Mouse (Mus musculus): ENCODE measurements around the gene Med10.
A peak's percentile ranks its signal among the peaks of the same experiment; 100 is the strongest.

Med10 gene

GRCm38 (mm10) chr13:69802095-69802494 is at the start of gene Med10:
Med10 (plus strand) TSS chr13:69802395.
- DNase-seq, result no peak

- DNase-seq, result no peak
Measured at GRCm38 (mm10) chr13:69752875-69753274, 49.3 kb upstream of the Med10 start.

DNA sequence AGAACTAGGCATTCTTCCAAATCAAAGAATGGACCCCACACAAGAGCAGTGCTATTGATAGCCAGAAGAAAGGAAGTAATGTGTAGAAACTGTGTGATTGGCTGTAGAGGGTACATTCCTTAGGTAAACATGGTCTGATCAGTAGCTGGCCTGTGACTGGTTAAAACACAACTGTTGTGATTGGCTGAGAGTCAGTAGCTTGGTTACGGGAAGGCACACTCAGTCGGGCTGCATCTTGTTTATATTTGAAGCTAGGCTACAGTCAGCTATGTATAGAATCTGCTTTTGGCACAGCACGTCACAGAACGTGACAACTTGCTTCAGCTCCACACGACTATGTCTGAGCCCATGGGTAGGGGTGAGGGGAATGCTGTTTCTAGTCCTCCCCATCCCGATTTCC is 43.2 kb upstream of the Med10 start:
- no peak for DNase-seq

DNA sequence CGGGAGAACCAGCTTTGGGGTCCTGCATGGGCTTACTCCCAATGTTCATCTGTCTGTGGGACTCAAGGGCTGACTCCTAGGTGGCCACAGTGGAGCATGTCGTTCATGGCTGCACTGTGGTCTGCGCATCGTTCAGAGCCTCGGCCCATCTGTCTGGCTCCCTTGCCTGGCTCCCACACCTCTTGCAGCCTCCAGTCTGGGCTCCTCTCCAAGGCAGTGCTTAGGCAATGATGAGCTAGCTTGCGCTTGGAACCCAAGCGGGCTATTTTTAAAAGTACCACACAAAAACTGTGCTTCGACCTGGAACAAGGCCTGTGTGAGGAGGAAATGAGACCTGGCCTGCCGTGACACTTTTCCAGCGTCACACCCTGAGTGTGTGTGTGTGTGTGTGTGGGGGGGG is 40.8 kb upstream of the Med10 start:
- no peak for DNase-seq

- DNase-seq, result no peak
Measured at GRCm38 (mm10) chr13:69764646-69765045, 37.5 kb upstream of the Med10 start.

DNA sequence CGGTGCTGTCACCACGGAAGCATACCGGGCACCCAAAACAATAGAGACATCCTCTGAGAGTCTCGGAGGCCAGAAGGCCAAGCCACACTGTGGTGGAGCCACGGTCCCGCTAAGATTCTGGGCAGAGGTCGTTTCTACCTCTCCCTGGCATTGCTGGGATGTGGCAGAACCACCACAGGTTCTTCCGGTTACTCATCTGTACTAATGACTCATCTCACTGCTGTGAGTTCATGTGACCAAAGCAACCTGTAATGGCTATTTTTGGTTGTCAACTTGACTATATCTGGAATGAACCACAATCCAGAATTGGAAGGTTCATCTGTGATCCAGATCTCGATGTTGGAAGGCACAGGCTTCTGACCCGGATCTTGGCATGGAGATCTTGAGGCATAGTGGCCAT is 34.0 kb upstream of the Med10 start:
- DNase-seq, result no peak

DNA sequence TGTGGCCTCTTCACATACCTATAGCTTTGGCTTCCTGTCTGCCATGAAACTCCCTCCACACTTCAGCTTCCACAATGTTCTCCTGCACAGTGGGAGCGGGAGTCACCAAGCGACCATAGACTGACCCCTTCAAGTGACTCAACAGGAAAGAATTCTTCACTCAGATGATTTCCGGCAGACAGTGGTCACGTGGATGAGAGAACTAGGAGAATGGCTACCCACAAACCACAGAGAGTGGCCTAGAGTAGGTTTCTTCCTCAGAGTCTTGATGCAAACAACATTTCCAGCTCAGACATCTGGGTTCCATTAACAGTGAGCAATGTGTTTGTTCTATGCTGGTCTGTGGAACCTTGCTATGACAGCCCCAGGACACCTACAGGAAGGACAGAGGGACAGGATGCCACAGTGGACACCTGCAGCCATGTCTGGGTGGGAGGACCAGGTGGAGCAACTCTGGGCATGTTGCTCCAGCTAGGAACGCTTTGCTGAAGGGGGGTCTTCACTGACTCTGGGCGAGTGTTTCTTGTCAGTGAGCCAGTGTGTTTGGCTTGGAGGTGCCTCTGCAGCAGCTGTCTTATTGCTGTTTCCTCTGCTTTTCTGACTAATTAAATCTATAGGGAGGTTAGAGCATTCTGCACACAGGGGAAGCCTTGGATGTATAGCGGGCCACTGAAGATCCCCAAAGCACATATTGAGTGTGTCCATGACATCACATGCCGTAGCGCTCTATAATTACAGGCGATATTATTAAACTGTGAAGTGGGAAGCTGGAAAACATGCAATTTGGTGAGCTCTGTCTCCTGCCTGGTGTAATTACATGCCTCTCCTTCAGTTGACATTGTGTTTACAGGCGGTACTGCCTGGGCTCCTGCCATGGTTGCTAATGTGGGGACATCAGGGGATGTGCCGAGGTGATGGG is 31.4 kb upstream of the Med10 start:
- DNase-seq, result no peak

DNA sequence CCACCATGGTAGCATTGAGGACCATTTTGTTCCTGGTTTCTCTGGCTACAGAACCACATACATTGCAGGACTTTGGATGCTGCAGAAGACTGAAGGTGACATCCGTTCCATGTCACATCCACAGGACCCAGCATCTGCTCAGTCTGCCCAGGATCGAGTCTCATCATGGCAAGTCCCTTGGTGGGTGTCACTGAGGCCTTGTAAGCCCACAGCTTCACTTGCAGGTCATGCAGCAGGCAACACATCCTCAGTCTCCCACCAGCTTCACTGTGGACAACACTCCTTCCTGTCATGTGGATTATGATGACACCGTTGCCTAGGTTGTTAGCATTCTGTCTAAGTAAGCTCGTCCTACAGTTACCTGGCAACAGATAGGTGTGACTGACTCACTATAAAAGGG is 29.8 kb upstream of the Med10 start:
- DNase-seq, result no peak

DNA sequence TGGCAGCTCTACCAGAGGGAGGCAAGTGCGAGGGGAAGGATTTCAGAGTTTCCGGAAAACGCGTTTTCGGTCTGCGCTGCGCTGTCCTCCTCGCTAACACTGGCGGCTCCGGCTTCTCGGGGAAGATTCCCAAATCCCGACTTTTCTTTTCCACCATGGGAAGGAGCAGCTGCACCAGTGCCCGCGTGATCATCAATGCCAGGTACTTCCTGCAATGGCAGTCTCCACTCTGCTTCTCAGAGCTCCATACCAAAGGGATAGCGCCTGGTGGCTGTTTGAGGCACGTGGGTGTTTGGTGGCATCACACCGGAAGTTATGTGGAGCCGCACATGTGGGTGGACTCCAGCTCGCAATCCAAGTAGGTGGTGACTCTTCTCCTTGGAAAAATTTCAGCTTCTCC is 24.0 kb upstream of the Med10 start:
- DNase-seq, result no peak

DNA sequence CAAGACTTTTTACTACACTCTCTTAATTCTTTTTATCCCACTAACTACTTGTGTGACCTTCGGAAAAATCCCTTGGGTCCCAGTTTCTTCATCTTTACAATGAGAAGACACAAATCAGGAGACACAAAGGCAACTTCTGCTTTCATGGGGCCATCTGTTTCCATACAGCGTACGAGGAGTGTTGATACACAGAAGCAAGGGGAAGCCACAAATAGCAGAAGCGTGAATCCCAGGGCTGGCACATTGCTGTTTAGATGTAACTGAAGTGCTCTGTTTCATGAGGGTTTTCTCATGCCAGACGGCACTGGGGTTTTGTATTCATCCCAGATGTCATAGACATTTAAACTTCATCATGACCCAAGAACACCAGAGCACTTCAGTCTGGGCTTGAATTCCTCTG is 13.5 kb upstream of the Med10 start:
- no peak for DNase-seq

GRCm38 (mm10) chr13:69791814-69792213 is 10.4 kb upstream of the Med10 start:
- DNase-seq, result no peak

DNA sequence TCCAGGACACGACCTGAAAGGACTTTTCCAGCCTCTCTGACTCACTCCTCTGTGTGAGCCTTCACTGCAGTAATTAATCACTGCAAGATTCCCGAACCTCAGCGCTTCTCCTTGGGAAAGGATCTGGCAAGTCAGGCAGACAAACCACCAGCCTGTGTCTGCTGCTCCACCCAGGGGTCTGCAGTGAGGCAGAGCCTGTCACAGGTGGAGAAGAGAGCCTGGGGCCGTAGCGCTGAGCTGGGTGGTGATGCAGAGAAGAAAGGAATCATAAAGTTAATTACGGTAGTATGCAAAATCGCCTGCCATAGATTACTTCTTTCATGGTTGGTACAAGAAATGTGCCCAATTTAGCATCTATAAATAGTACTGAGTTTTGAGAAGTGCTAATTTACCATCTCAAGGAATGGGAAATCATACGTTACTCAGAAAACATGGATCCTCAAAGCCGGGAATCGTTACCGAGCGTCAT is 9.6 kb upstream of the Med10 start:
- DNase-seq, result peak; percentile 36

GRCm38 (mm10) chr13:69794808-69795207 is 7.4 kb upstream of the Med10 start:
- no peak for DNase-seq

DNA sequence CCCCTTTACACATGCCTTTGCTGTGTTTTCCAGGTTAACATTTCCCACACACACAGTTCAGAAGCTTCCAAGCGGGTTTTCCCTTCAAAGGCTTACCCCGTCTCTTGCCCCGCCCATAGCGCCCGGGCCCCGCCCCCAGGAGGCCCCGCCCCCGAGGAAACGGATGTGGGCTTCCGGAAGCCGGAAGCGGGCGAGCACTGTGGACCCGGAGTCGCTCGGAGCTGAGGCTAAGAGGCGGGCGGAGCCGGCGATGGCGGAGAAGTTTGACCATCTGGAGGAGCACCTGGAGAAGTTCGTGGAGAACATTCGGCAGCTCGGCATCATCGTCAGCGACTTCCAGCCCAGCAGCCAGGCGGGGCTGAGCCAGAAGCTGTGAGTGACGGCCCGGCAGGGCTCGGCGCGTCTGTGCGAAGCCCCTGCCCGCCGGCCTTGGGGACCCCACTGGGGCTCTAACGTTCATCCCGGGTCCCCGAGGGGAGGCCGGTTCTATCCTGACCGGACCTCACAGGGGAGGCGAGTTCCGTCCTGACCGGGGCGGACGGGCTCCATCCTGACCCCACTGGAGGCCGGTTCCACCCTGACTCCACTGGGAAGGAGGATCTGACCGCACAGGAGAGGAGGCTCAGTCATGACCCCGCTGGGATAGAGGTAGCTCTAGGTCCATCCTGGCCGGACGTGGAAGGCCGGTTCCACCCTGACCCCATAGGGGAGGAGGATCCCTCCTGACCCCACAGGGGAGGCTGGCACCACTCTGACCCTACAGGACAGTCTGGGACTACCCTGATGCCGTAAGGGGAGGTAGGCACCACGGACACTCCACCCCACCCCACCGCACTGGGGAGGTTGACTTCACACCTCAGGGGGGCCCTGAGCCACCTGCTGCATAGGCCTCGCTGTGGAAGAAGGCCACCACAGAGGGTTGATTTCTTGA is 7.8 kb downstream of the Med10 start:
- DNase-seq, result peak; percentile 91

DNA sequence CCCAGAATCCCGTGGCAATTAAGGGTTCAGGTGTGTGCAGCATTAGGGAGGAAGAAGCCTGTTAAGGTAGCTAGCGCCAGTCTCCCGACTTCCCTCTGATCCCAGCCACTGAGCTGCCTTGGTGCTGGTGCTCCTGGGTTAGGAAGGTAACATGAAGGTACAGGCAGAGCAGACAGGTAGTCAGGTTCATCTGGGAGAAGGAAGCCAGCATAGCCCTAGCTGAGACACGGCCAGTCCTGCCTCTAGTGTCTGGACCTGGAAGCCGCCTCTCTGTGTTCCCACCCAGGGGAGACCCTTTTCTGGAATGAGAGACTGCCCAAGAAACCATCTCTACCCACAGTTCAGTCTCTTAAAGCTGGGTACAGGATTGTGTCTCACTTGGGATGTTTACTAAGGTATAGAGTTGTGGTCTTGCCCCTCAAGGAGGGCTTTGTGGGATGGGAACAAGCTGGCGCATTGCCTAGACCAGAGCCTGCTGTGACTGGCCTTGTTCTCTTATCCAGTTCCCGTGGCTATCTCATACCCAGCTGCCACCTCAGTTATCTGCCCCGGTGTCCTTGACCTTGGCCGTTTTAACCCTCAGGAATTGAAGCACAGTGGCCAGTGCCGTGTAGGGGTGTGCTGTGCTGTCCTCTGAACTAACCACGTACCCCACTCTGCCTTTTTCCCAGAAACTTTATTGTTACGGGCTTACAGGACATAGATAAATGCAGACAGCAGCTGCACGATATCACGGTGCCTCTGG is 8.9 kb downstream of the Med10 start:
- no peak for DNase-seq

DNA sequence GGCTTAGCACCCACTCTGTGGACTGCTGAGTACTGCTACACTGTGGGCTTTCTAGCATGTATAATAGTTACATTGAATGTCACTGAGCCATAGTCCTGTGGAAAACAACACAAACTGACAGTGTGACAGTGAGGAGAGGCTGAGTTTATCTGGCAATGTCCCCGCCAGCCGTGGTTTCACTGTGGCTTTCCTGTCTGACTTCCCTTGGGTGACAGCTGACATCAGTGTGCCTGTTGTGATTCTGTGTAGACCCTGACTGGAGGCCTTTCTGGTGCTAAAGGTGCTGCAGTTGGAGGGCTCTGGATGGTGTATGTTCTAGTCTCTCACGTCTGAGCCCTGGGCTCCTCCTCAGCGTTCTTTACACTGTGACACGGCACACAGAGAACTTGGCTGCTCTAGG is 11.7 kb downstream of the Med10 start:
- DNase-seq, result no peak

- no peak for DNase-seq
Measured at GRCm38 (mm10) chr13:69818306-69818705, 16.1 kb downstream of the Med10 start.

DNA sequence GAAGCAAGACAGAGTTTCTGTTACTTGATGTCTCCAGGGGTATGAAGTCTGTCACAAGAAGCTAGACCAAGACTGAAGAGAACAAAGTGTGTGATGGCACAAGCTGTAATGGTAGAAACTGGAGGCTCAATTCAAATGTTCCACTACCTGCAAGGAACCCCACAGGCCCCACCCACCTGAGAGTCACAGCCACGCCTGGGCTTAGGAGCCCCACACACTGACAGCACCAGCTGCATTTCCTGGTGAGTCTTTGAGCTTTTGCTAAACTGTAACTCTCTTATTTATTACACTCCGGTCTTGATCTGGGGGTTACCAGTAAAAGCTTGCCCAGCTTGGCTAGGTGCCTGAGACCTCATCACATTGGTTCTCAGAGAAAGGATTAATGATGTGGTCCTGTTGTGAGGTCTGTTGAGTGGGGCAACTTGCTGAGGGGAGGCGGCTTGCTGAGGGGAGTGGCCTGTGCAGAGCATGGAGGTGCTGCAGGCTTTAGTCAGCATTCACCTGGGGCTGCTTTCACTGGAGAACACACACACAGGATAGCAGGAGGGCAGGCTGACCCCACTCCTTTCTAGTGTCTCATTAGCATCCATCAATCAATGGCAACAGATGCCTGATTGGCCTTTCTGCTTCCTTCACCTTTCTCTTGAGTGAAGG is 19.1 kb downstream of the Med10 start:
- DNase-seq, result no peak

- peak; percentile 10 for DNase-seq
Measured at GRCm38 (mm10) chr13:69823920-69824637, 21.9 kb downstream of the Med10 start.

DNA sequence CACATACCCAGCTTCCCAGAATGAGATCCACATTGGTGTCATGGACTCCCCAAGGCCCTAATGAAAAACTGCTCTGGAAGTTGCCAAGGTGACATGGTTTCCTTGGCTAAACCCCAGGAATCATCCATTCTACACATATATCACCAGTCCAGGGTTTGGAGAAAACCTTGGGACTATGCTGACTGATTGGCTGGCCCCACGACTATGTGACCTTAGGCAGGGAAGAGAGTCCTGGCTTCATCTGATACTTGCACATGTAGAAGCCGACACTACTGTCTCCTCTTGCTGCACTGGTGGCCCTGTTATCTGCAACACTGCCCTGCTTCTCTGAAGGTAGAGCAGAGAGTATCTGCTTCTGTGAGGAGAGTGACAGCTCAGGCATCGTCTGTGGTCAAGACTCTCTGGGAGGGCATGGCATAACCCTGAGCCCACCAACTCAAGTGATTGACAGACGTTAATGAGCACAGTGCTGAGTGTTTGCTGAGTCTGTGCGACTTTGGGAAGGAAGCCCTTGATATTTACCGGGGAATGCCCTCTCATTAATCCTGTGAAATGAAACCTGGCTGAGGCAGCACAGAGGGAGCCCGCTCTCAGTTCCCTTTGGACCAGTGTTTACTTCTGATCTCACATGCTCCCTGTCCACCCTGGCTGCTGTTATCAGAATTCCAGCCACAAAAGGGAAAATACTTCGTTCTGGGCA is 23.4 kb downstream of the Med10 start:
- peak; percentile 8 for DNase-seq

DNA sequence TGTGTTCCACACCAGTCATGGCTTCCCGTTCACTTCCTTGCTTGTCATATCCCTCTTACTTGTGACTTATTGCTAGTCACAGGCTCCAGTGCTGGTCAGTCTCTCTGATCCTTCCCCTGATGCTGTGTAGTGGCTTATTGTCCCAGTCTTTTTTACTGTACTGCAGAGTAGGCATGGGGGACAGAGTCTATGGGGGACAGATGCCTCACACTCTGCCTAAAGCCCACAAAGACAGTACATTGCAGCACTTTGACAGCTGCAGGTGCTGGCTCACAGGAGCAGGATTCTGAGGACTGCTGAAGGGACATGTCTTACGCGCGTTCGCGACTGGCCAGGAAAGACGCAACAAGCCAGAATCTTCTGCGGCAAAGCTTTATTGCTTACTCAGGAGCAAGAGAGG is 28.4 kb downstream of the Med10 start:
- no peak for DNase-seq

Measured in embryo, embryonic 11 days (tissue).